Mouse (Mus musculus) cortical plate, adult 2 months (tissue): Measurements from ENCODE around the gene Gtsf1. TPM values are rescaled to one million over a fixed set of nuclear protein-coding genes. Genes with fewer than 3 reads are reported as not detected.
A peak's percentile ranks its signal among the peaks of the same experiment; 100 is the strongest.

Source experiments
- H3K27ac ChIP-seq: fragments of 200-500 bp; 2 replicates; pipeline ENCODE4 v1.5.1; 2012; ENCODE audit warnings: low read length, control low read depth, inconsistent platforms; ENCODE audit not compliant: insufficient read depth
- H3K4me1 ChIP-seq: fragments of 200-500 bp; 2 replicates; pipeline ENCODE4 v1.6.1; 2011; ENCODE audit warnings: low read length; ENCODE audit not compliant: control insufficient read depth, insufficient read depth
- H3K4me3 ChIP-seq: fragments of 200-500 bp; 2 replicates; pipeline ENCODE4 v1.5.1; 2011; ENCODE audit warnings: mild to moderate bottlenecking, low read length, control low read depth; ENCODE audit not compliant: insufficient read depth
- CTCF ChIP-seq: fragments of 200-500 bp; IDR thresholded peaks from 2 replicates; pipeline ENCODE4 v1.5.1; 2011; ENCODE audit warnings: mild to moderate bottlenecking, control low read depth, low read length; ENCODE audit not compliant: insufficient read depth; ENCODE audit errors: extremely low read depth
- POLR2A ChIP-seq: fragments of 200-500 bp; IDR thresholded peaks from 2 replicates; pipeline ENCODE4 v1.6.1; 2011; ENCODE audit warnings: mild to moderate bottlenecking, low read length, control low read depth; ENCODE audit not compliant: insufficient read depth; ENCODE audit errors: extremely low read depth
- polyA plus RNA-seq: library from polyadenylated mRNA; depleted of rRNA; stranded (reverse); fragments of >200 nt; gene quantifications from 2 replicates; pipeline ENCODE4 v1.2.3, GENCODE M21; 2012; rRNA removed

Gene Gtsf1
- polyA plus RNA-seq, 1 experiment, result 0.23 TPM

DNA sequence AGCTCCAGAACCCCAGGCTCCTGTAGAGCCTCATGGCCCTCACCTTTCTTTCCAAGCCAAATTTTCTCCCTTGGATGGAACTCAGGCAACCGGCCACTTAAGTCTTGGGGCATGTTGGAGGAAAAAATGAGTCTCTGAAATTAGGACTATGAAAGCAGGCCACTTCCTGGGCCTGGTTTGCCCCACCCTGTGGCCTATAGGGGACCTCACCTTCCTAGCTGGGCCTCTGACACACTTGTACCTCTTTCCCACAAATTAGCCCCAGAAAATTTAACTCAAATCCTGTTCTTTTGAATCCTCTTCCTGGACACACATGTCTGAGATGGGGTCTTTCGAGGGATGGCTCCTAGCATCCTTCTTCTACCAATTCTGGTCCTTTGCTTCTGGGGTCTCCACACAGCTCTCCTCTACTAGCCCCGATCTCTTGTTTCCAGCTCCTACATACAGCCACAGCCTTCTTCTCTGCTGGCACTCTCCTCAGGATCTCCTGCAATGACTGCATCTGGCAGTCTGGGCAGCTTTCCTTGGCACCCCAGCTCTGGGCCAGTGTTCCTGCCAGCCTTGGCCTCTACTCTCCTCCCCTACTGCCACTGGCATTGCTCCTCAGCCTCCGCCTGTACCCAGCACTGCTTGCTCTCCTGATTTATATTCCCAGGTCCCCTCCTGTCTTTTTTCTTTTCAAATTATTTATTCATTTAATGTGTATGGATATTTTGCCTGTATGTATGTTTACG, 70.2 kb downstream of the Gtsf1 start:
- no peak overlapping the region for H3K27ac ChIP-seq

DNA sequence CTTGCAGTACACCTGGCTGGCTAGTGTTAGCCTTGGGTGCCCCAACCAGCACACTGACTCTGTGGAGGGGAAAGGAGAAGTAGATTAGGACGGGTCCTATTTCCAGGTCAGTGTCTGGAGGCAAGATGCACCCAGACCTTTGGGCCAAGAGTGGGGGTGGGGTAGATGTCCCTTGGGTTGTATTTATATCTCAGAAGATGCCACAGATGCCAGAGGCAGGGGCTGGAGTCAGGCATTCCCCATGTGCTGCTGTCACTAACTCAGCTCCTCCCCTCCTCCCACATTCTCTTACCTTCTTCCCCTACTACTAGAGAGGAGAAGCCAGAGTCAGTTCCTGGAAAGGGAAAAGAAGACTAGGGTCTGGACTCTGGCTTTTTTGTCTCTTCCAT, 71.2 kb downstream of the Gtsf1 start:
- Histone ChIP-seq H3K4me1 (no peaks in the 10 kb centered on the region), H3K4me3 (no peak overlapping the region), H3K27ac (no peak overlapping the region)
- TF ChIP-seq CTCF, result no peak
- TF ChIP-seq POLR2A, result no peak

More for the DNA sequence above, 70.2 kb downstream of the Gtsf1 start:
- no peak for TF ChIP-seq CTCF
- TF ChIP-seq POLR2A, result no peak
- H3K4me1 ChIP-seq, result no peaks in the 10 kb centered on the region
- no peak overlapping the region for H3K4me3 ChIP-seq

GRCm38 (mm10) chr15:103358278-103359121, 71.8 kb downstream of the Gtsf1 start:
- Histone ChIP-seq H3K27ac (no peak overlapping the region), H3K4me3 (no peak overlapping the region), H3K4me1 (no peaks in the 10 kb centered on the region)
- no peak for TF ChIP-seq CTCF
- TF ChIP-seq POLR2A, result no peak

DNA sequence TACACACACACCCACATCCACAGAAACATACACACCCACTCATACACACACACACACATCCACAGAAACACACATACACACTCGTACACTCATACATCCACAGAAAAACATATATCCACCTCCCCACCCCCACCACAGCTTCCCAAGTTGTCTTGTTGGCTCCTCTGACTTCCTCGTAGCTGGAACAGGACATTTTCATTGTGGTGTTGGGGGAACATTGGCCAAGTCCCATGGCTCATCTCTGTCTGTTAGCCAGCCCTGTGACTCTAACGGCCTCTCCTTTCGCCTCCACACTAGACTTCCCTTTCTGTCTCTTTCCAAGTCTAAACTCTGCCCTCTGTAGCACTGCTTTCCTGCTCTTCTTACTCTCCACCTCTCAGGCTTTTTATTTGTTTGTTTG, 72.5 kb downstream of the Gtsf1 start:
- H3K4me1 ChIP-seq, result no peaks in the 10 kb centered on the region
- TF ChIP-seq CTCF, result no peak
- no peak for TF ChIP-seq POLR2A
- no peak overlapping the region for H3K4me3 ChIP-seq
- no peak overlapping the region for H3K27ac ChIP-seq

- no peak for TF ChIP-seq CTCF
- Histone ChIP-seq H3K27ac (no peak overlapping the region), H3K4me1 (no peaks in the 10 kb centered on the region), H3K4me3 (no peak overlapping the region)
Measured at GRCm38 (mm10) chr15:103356130-103356529, 74.1 kb downstream of the Gtsf1 start.

- H3K4me1 ChIP-seq, result no peaks in the 10 kb centered on the region
- no peak overlapping the region for H3K4me3 ChIP-seq
- TF ChIP-seq CTCF (no peak), POLR2A (no peak)
- H3K27ac ChIP-seq, result no peak overlapping the region
Measured at GRCm38 (mm10) chr15:103355420-103355819, 74.8 kb downstream of the Gtsf1 start.

- no peak overlapping the region for H3K4me3 ChIP-seq
- no peak overlapping the region for H3K27ac ChIP-seq
- TF ChIP-seq POLR2A (no peak), CTCF (no peak)
- no peaks in the 10 kb centered on the region for H3K4me1 ChIP-seq
Measured at GRCm38 (mm10) chr15:103354690-103355089, 75.6 kb downstream of the Gtsf1 start.

- Histone ChIP-seq H3K27ac (no peak overlapping the region), H3K4me3 (no peak overlapping the region), H3K4me1 (no peaks in the 10 kb centered on the region)
- TF ChIP-seq POLR2A (no peak), CTCF (no peak)
Measured at GRCm38 (mm10) chr15:103353511-103354256, 76.6 kb downstream of the Gtsf1 start.

- Histone ChIP-seq H3K4me1 (no peaks in the 10 kb centered on the region), H3K27ac (no peak overlapping the region)
- peak; percentile 79 for TF ChIP-seq CTCF
- TF ChIP-seq POLR2A, result no peak
Measured at GRCm38 (mm10) chr15:103352856-103353255, 77.4 kb downstream of the Gtsf1 start.

More at GRCm38 (mm10) chr15:103352856-103353255, 77.4 kb downstream of the Gtsf1 start:
- no peak overlapping the region for H3K4me3 ChIP-seq

Other genes starting within 250 kb of the Gtsf1 start
- gene Cbx5, start 190.7 kb downstream of the Gtsf1 start, polyA plus RNA-seq, result 72.1 and 74.4 TPM in 2 replicates
- 276 and 310 TPM in 2 replicates for gene Hnrnpa1, start 190.0 kb downstream of the Gtsf1 start, polyA plus RNA-seq
- gene Nfe2, start 172.1 kb downstream of the Gtsf1 start, polyA plus RNA-seq, result 0.11 and 0.21 TPM in 2 replicates
- gene Copz1, start 157.8 kb downstream of the Gtsf1 start, polyA plus RNA-seq, result 140 and 148 TPM in 2 replicates
- gene Gpr84, start 119.9 kb downstream of the Gtsf1 start, polyA plus RNA-seq, result 0.98 and 1.2 TPM in 2 replicates
- gene Zfp385a, start 90.4 kb downstream of the Gtsf1 start, polyA plus RNA-seq, result 42.3 and 45.2 TPM in 2 replicates
- 2.4 and 3.8 TPM in 2 replicates for gene Itga5, start 63.7 kb downstream of the Gtsf1 start, polyA plus RNA-seq
- not detected in 2 replicates for gene Gtsf2, start 18.0 kb upstream of the Gtsf1 start, polyA plus RNA-seq
- 7.1 and 7.7 TPM in 2 replicates for gene Nckap1l, start 23.3 kb upstream of the Gtsf1 start, polyA plus RNA-seq
- 129 and 208 TPM in 2 replicates for gene Pde1b, start 72.6 kb upstream of the Gtsf1 start, polyA plus RNA-seq
- 171 and 174 TPM in 2 replicates for gene Ppp1r1a, start 107.5 kb upstream of the Gtsf1 start, polyA plus RNA-seq
- gene Glycam1, start 134.6 kb upstream of the Gtsf1 start, polyA plus RNA-seq, result 0.40 and 0.44 TPM in 2 replicates